Mouse (Mus musculus) erythroid progenitor cell, adult 5-6 weeks (primary cell): ENCODE results near the gene Bard1. TPM values are rescaled to one million over a fixed set of nuclear protein-coding genes. Genes with fewer than 3 reads are reported as not detected.

Experiments used
- ATAC-seq: replicated peaks from 2 replicates; pipeline ENCODE4 v1.8.0; 2016; ENCODE audit warnings: moderate number of reproducible peaks, mild to moderate bottlenecking, moderate TSS enrichment, inconsistent platforms; ENCODE audit not compliant: poor library complexity, low FRiP score, severe bottlenecking
- total RNA-seq, 2 experiments: library from RNA; stranded (forward) in 1 of 2; stranded (reverse) in 1 of 2; fragments of 150-400 nt in 1 of 2; fragments of 186-747, 209-891 nt in 1 of 2; gene quantifications; 2 replicates each; pipeline versions ENCODE4 v1.2.3 to v1.2.4; 2015 to 2017; ENCODE audit warnings: low replicate concordance in 2 of 2

Gene Bard1
- total RNA-seq, 2 experiments from 2014 or later: 44.6 to 62.0 TPM

- ATAC-seq: no peak
These were observed 46.8 kb downstream of the Bard1 start for GRCm38 (mm10) chr1:71056143-71056542.

GRCm38 (mm10) chr1:71055454-71055853, 47.5 kb downstream of the Bard1 start:
- ATAC-seq: no peak

GRCm38 (mm10) chr1:71052756-71053155, 50.2 kb downstream of the Bard1 start:
- ATAC-seq: no peak

- ATAC-seq: no peak
These were observed 50.7 kb downstream of the Bard1 start for GRCm38 (mm10) chr1:71052252-71052651.

- ATAC-seq: no peak
These were observed 57.8 kb downstream of the Bard1 start for GRCm38 (mm10) chr1:71045141-71045540.

- no peak for ATAC-seq
These were observed 59.0 kb downstream of the Bard1 start for GRCm38 (mm10) chr1:71043951-71044350.

GRCm38 (mm10) chr1:71036999-71037398, 65.9 kb downstream of the Bard1 start:
- ATAC-seq: peak; percentile 70; the same call in 1 of the 2 replicates

GRCm38 (mm10) chr1:71035565-71035964, 67.4 kb downstream of the Bard1 start:
- ATAC-seq: no peak

GRCm38 (mm10) chr1:71022766-71023165, 80.2 kb downstream of the Bard1 start:
- no peak for ATAC-seq

GRCm38 (mm10) chr1:71014345-71014744, 88.6 kb downstream of the Bard1 start:
- ATAC-seq: no peak

GRCm38 (mm10) chr1:71005998-71006397, 96.9 kb downstream of the Bard1 start:
- ATAC-seq: no peak

- ATAC-seq: no peak
These were observed 98.8 kb downstream of the Bard1 start for GRCm38 (mm10) chr1:71004177-71004576.

- ATAC-seq: no peak
These were observed 99.2 kb downstream of the Bard1 start for GRCm38 (mm10) chr1:71003741-71004140.

- no peak for ATAC-seq
These were observed 105.5 kb downstream of the Bard1 start for GRCm38 (mm10) chr1:70997377-70997993.

- ATAC-seq: no peak
These were observed 106.2 kb downstream of the Bard1 start for GRCm38 (mm10) chr1:70996766-70997165.
